Mouse (Mus musculus): ENCODE data around the gene Prm2.

GRCm38 (mm10) chr16:10843486-10844318, 47.8 kb upstream of the Prm2 start:
- TF ChIP-seq CTCF (IDR thresholded peaks at IDR 0.05; ENCODE audit: extremely low read depth, insufficient read length, insufficient replicate concordance, low read depth, low read length) (no peak), POLR2A (IDR thresholded peaks at IDR 0.05; ENCODE audit: low read depth, low read length) (no peak)
